Mouse (Mus musculus): ENCODE measurements around the gene Leap2.

DNA sequence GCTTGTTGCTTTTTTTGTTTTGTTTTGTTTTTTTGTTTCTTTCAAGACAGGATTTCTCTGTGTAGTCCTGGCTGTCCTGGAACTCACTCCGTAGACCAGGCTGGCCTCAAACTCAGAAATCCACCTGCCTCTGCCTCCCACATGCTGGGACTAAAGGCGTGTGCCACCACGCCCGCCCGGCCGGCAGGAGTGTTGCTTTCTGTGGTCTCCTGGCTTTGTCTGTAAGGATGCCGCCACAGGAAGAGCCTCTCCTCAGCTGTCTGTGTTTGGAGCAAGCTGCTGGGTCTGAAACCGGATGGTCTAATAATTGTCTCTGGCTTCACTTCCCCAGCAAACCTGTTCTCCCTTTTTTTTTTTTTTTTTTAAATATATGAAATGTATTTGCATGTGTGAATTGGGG is 12.5 kb upstream of the Leap2 start:
- TF ChIP-seq CTCF (IDR thresholded peaks at IDR 0.05; ENCODE audit: extremely low read depth, insufficient read length, insufficient replicate concordance, low read depth, low read length) (no peak), POLR2A (IDR thresholded peaks at IDR 0.05; ENCODE audit: low read depth, low read length) (no peak)

Measured in small intestine, adult 2 months (tissue).